Mouse (Mus musculus) stomach, embryonic 15.5 days (tissue): ENCODE results near the gene Fign. TPM values are rescaled to one million over a fixed set of nuclear protein-coding genes. Genes with fewer than 3 reads are reported as not detected.

Experiments
- ATAC-seq: fragments of 200-750 bp; cut with Nextera tagmentation; 2 replicates; pipeline ENCODE4 v1.8.0; 2017; ENCODE audit warnings: low read depth, moderate number of reproducible peaks, moderate TSS enrichment; ENCODE audit not compliant: insufficient read depth, low FRiP score
- H3K27ac ChIP-seq: fragments of 300-500 bp; sonication (generic); 2 replicates; pipeline ENCODE4 v1.5.1; 2015; ENCODE audit warnings: mild to moderate bottlenecking, inconsistent platforms
- H3K27me3 ChIP-seq: fragments of 300-500 bp; sonication (generic); replicated peaks from 2 replicates; pipeline ENCODE4 v1.6.1; 2015; ENCODE audit warnings: inconsistent platforms
- H3K36me3 ChIP-seq: fragments of 300-500 bp; sonication (generic); 2 replicates; pipeline ENCODE4 v1.6.1; 2015; ENCODE audit warnings: inconsistent platforms
- H3K4me1 ChIP-seq: fragments of 300-500 bp; sonication (generic); 2 replicates; pipeline ENCODE4 v1.6.1; 2015; ENCODE audit warnings: inconsistent platforms
- H3K4me2 ChIP-seq: fragments of 300-500 bp; sonication (generic); 2 replicates; pipeline ENCODE4 v1.6.1; 2015; ENCODE audit warnings: mild to moderate bottlenecking, inconsistent platforms
- H3K4me3 ChIP-seq: fragments of 300-500 bp; sonication (generic); replicated peaks from 2 replicates; pipeline ENCODE4 v1.5.1; 2015; ENCODE audit warnings: inconsistent platforms
- H3K9ac ChIP-seq: fragments of 300-500 bp; sonication (generic); 2 replicates; pipeline ENCODE4 v1.6.1; 2015; ENCODE audit warnings: inconsistent platforms
- H3K9me3 ChIP-seq: fragments of 300-500 bp; sonication (generic); 2 replicates; pipeline ENCODE4 v1.6.1; 2016; ENCODE audit warnings: inconsistent platforms
- WGBS: fragments of 180-500 bp; shearing (Covaris S2); methylation state at CpG from one replicate; pipeline ENCODE4 v1.1.7; 2015; 5-methylcytosine and 5-hydroxymethylcytosine counted together
- polyA plus RNA-seq: library from polyadenylated mRNA; unstranded; fragments of >200 nt; fragmentation: Nextera tagmentation; extraction: Ambion mirVana; gene quantifications from 2 replicates; pipeline ENCODE4 v1.2.1, GENCODE M21; 2015

Fign gene
- polyA plus RNA-seq, 1 experiment from 2014 or later: 3.2 TPM

DNA sequence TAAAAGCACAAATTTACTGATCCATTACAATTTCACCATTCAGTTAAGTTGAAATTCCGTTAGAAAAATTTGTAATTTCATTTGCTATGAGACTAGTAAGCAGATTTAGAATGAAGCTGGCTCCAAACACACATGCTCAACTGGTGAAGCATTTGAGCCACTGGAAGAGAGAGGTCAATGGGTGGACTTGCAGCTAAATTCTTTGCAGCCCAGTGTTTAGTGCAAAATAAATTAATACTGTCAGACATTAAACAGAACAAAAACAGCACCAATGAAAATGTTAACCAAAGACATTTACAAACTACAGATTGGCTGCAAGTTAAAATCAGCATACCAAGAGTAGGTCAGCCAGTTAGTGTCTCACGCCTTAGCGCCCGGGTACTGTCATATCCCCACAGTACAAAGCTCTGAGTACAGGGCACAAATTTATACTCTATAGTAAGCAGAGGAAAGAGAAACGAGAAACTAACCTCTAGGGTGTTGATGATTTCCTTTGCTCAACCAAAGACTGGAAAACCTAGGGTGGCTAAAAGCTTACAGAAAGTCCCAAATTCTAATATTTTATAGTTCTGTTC is 13.9 kb downstream of the Fign start:
- H3K4me2 ChIP-seq: no peak overlapping the region
- H3K4me3 ChIP-seq: no peak overlapping the region
- no peaks in the 10 kb centered on the region for H3K9me3 ChIP-seq
- H3K9ac ChIP-seq: no peak overlapping the region
- H3K27me3 ChIP-seq: no peaks in the 10 kb centered on the region
- no peak; the same call in 1 of the 2 replicates for ATAC-seq
- 0 out of 2 replicates have a peak, but pooled peaks cover 4% of the 10 kb centered on the region for H3K4me1 ChIP-seq
- H3K36me3 ChIP-seq: no peaks in the 10 kb centered on the region
- WGBS: 56% methylated on average over 5 of the region's 5 CpGs
- no peak overlapping the region for H3K27ac ChIP-seq

- WGBS: 41% methylated on average over 4 of the region's 4 CpGs
- Histone ChIP-seq H3K4me2 (no peak overlapping the region), H3K9ac (no peak overlapping the region), H3K36me3 (no peaks in the 10 kb centered on the region), H3K27ac (no peak overlapping the region), H3K4me1 (peaks cover 16% of the 10 kb centered on the region), H3K4me3 (no peak overlapping the region), H3K9me3 (no peaks in the 10 kb centered on the region), H3K27me3 (no peaks in the 10 kb centered on the region)
- no peak for ATAC-seq
These were observed 18.1 kb downstream of the Fign start for GRCm38 (mm10) chr2:64079765-64080164.

DNA sequence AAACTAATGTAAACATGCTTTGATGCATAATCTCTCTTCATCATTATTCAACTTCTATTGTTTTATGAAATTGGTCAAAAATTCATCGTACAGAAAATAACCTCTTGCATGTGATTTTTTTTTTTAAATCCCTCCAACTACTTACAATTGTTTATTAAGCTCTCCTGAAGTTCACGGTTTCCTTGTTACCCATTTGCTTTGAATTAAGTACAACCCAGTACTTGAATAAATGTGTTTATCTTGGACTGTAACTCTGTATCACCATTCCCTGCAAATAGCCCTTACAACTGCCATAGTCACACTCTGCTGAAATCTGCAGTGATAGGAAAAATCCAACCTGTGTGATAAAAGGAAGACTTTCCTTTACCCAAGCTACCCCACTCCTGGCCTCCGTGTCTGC is 19.3 kb downstream of the Fign start:
- no peaks in the 10 kb centered on the region for H3K27me3 ChIP-seq
- 54% methylated on average over 3 of the region's 3 CpGs for WGBS
- no peak for ATAC-seq
- H3K4me2 ChIP-seq: no peak overlapping the region
- no peaks in the 10 kb centered on the region for H3K9me3 ChIP-seq
- H3K4me1 ChIP-seq: peaks cover 16% of the 10 kb centered on the region
- H3K4me3 ChIP-seq: no peak overlapping the region
- no peak overlapping the region for H3K9ac ChIP-seq
- H3K36me3 ChIP-seq: no peaks in the 10 kb centered on the region
- H3K27ac ChIP-seq: no peak overlapping the region

- Histone ChIP-seq H3K4me1 (peaks cover 16% of the 10 kb centered on the region), H3K9ac (no peak overlapping the region), H3K36me3 (no peaks in the 10 kb centered on the region), H3K4me2 (no peak overlapping the region), H3K4me3 (no peak overlapping the region), H3K27me3 (no peaks in the 10 kb centered on the region), H3K9me3 (no peaks in the 10 kb centered on the region), H3K27ac (no peak overlapping the region)
- 78% methylated on average over 2 of the region's 2 CpGs for WGBS
- no peak for ATAC-seq
These were observed 20.0 kb downstream of the Fign start for GRCm38 (mm10) chr2:64077846-64078245.

DNA sequence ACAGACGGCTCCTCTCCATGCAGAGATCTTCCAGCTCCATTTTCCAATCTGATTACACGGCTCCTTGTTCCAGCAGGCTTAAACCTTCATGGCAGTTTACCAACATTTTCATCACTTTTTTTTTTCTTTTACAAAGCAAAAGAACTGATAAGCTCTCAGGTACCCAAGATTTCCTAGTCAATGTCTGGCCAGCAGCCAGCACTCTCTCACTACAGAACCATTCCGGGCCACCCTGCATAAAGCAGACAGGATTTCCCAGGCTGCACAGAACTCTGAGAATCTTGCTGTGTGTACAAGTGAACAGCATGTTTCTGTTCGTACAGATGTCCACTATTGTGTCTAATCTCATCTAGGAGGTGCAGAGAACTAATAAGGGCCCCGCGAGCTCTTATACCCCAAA is 22.0 kb downstream of the Fign start:
- no peak overlapping the region for H3K4me3 ChIP-seq
- H3K4me1 ChIP-seq: peaks cover 16% of the 10 kb centered on the region
- WGBS: 48% methylated on average over 6 of the region's 6 CpGs
- H3K9ac ChIP-seq: no peak overlapping the region
- no peak overlapping the region for H3K27ac ChIP-seq
- 0 out of 2 replicates have a peak, but pooled peaks have one; percentile 65 for ATAC-seq
- H3K27me3 ChIP-seq: no peaks in the 10 kb centered on the region
- H3K4me2 ChIP-seq: peak overlapping the region; percentile 2; the same call in 1 of the 2 replicates
- H3K36me3 ChIP-seq: no peaks in the 10 kb centered on the region
- H3K9me3 ChIP-seq: no peaks in the 10 kb centered on the region

- no peak overlapping the region for H3K27ac ChIP-seq
- H3K36me3 ChIP-seq: no peaks in the 10 kb centered on the region
- no peak overlapping the region for H3K4me3 ChIP-seq
- H3K9me3 ChIP-seq: no peaks in the 10 kb centered on the region
- no peaks in the 10 kb centered on the region for H3K27me3 ChIP-seq
- H3K9ac ChIP-seq: no peak overlapping the region
- 39% methylated on average over 17 of the region's 17 CpGs for WGBS
- peak overlapping the region; percentile 35 for H3K4me2 ChIP-seq
- no peak for ATAC-seq
- H3K4me1 ChIP-seq: peaks cover 16% of the 10 kb centered on the region
These were observed 23.0 kb downstream of the Fign start for GRCm38 (mm10) chr2:64074602-64075389.

DNA sequence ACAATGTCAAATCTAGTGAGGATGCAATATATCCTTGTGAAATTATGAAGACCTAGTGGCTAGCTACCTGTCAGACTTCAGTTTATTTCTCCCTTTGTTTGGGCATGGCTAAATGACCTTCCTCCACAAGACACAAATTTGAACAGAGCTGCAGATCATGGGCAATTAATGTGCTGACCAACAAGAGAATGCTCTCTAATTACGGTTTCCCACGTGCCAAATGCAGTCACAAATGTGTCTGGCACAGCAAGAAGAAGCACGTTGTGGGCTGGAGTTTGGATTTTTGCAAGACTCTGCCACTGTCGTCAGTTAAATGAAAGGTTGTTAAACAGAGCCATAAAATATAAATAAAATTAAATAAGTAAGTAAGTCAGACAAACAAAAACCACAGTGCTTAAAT is 25.7 kb downstream of the Fign start:
- no peak overlapping the region for H3K9ac ChIP-seq
- no peak for ATAC-seq
- H3K27ac ChIP-seq: no peak overlapping the region
- H3K4me3 ChIP-seq: no peak overlapping the region
- no peaks in the 10 kb centered on the region for H3K9me3 ChIP-seq
- peaks cover 9% of the 10 kb centered on the region for H3K4me1 ChIP-seq
- no peak overlapping the region for H3K4me2 ChIP-seq
- 54% methylated on average over 4 of the region's 4 CpGs for WGBS
- H3K27me3 ChIP-seq: no peaks in the 10 kb centered on the region
- no peaks in the 10 kb centered on the region for H3K36me3 ChIP-seq

GRCm38 (mm10) chr2:64069950-64070695 is 27.7 kb downstream of the Fign start:
- Histone ChIP-seq H3K27ac (no peak overlapping the region), H3K27me3 (no peaks in the 10 kb centered on the region), H3K4me2 (no peak overlapping the region), H3K4me3 (no peak overlapping the region), H3K36me3 (no peaks in the 10 kb centered on the region), H3K9me3 (no peaks in the 10 kb centered on the region), H3K4me1 (peaks cover 3% of the 10 kb centered on the region; the same call in 1 of the 2 replicates), H3K9ac (no peak overlapping the region)
- no peak for ATAC-seq
- WGBS: 82% methylated on average over 10 of the region's 10 CpGs

DNA sequence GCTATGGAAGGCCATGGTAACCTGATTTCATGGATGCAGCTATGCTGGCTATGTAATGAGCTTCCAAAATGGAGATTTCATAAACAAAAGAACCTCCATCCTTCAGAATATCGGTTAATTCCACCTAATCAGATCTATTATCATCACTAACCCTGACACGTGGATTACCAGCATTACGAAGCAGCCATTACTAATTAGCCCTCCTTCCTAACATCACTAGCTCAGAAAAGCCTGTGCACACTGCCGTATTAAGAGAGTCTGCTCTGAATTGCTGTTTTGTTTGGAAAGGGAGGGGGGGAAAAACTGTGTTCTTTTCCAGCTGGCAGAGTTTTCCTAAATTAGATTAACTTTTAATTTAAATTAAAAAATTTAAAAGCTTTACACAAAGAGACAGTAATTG is 32.3 kb downstream of the Fign start:
- H3K9ac ChIP-seq: no peak overlapping the region
- no peaks in the 10 kb centered on the region for H3K27me3 ChIP-seq
- H3K36me3 ChIP-seq: no peaks in the 10 kb centered on the region
- H3K4me2 ChIP-seq: no peak overlapping the region
- H3K4me3 ChIP-seq: no peak overlapping the region
- no peaks in the 10 kb centered on the region for H3K4me1 ChIP-seq
- WGBS: 81% methylated on average over 4 of the region's 4 CpGs
- no peaks in the 10 kb centered on the region for H3K9me3 ChIP-seq
- no peak overlapping the region for H3K27ac ChIP-seq
- no peak for ATAC-seq

GRCm38 (mm10) chr2:64059477-64059876 is 38.4 kb downstream of the Fign start:
- H3K9me3 ChIP-seq: no peaks in the 10 kb centered on the region
- no peak overlapping the region for H3K9ac ChIP-seq
- H3K4me1 ChIP-seq: no peaks in the 10 kb centered on the region
- WGBS: 81% methylated on average over 5 of the region's 5 CpGs
- no peak overlapping the region for H3K4me3 ChIP-seq
- H3K27me3 ChIP-seq: no peaks in the 10 kb centered on the region
- ATAC-seq: no peak
- H3K36me3 ChIP-seq: no peaks in the 10 kb centered on the region
- H3K27ac ChIP-seq: no peak overlapping the region
- no peak overlapping the region for H3K4me2 ChIP-seq

- H3K4me3 ChIP-seq: no peak overlapping the region
- no peaks in the 10 kb centered on the region for H3K4me1 ChIP-seq
- H3K27ac ChIP-seq: no peak overlapping the region
- ATAC-seq: no peak
- no peak overlapping the region for H3K9ac ChIP-seq
- no peak overlapping the region for H3K4me2 ChIP-seq
- H3K27me3 ChIP-seq: no peaks in the 10 kb centered on the region
- no peaks in the 10 kb centered on the region for H3K36me3 ChIP-seq
- H3K9me3 ChIP-seq: no peaks in the 10 kb centered on the region
- WGBS: 59% methylated on average over 2 of the region's 2 CpGs
These were observed 49.7 kb downstream of the Fign start for GRCm38 (mm10) chr2:64048142-64048541.

DNA sequence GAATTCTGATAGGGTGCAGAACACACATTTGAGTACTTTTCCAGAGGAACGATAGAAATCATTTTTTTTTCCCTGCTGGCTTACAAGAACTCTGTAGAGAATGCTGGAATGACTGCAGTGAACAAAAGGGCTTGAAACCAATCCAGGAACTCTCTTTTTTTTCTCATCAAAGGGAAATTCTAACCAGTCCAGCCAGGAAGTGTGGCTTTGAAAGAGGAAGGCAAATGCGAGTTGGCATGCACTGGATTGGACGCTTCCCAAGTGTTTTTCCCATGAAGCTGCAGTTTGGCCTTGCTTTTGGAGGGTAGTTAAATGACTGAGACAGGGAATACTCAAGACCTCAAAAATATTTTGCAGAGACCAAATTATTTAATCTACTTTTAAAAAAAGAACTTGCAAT is 54.7 kb downstream of the Fign start:
- Histone ChIP-seq H3K9me3 (no peaks in the 10 kb centered on the region), H3K27me3 (no peaks in the 10 kb centered on the region), H3K9ac (no peak overlapping the region), H3K4me3 (no peak overlapping the region), H3K27ac (no peak overlapping the region), H3K4me1 (no peaks in the 10 kb centered on the region), H3K36me3 (no peaks in the 10 kb centered on the region), H3K4me2 (no peak overlapping the region)
- no peak for ATAC-seq
- 62% methylated on average over 3 of the region's 3 CpGs for WGBS
